Mouse (Mus musculus) E14TG2a.4 (cell line): ENCODE data around the gene 2510009E07Rik.

Experiments
- H3K27me3 ChIP-seq: 2 replicates; pipeline ENCODE4 v1.6.1; 2014; ENCODE audit warnings: low read length, control low read depth; ENCODE audit not compliant: insufficient read depth
- H3K36me3 ChIP-seq: 2 replicates; pipeline ENCODE4 v1.6.1; 2014; ENCODE audit warnings: low read length, control low read depth; ENCODE audit not compliant: insufficient read depth
- H3K4me1 ChIP-seq: replicated peaks from 2 replicates; pipeline ENCODE4 v1.6.1; 2014; ENCODE audit warnings: low read depth, low read length, control low read depth
- H3K4me3 ChIP-seq: replicated peaks from 2 replicates; pipeline ENCODE4 v1.5.1; 2014; ENCODE audit warnings: mild to moderate bottlenecking, low read length
- H3K9me3 ChIP-seq: 2 replicates; pipeline ENCODE4 v1.6.1; 2014; ENCODE audit warnings: low read length, control low read depth
- CTCF ChIP-seq: conservative IDR thresholded peaks from 2 replicates; pipeline ENCODE4 v1.5.1; 2014; ENCODE audit warnings: low read length
- NANOG ChIP-seq: IDR thresholded peaks from 2 replicates; pipeline ENCODE4 v1.6.1; 2014; ENCODE audit warnings: borderline replicate concordance, low read length, mixed read lengths
- POU5F1 ChIP-seq: IDR thresholded peaks from 2 replicates; pipeline ENCODE4 v1.6.1; 2014; ENCODE audit warnings: low read length, borderline replicate concordance

Gene 2510009E07Rik

DNA sequence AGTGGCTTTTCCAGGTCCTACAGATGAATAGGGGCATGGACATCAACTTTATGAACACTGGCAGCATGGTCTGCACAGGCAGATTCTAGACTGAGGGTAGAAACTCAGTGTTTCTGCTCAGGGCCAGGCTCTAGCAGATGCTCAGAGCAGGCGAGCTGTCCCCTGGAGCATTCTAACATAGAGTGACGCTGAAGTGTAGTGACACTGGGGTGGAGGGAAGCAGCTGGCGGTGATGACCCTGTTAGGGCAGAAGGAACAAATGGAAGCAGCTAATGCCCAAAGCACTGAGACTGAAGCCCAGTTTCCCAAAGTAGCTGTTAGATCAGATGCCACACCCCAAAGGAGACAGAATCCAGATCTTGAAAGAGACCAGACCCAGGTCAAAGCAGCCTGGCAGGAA is 48.0 kb downstream of the 2510009E07Rik start:
- H3K4me1 ChIP-seq = peaks cover 13% of the 10 kb centered on the region
- H3K4me3 ChIP-seq = no peak overlapping the region
- peaks cover 4% of the 10 kb centered on the region; the same call in 1 of the 2 replicates for H3K36me3 ChIP-seq
- no peaks in the 10 kb centered on the region for H3K9me3 ChIP-seq
- TF ChIP-seq POU5F1 (no peak), CTCF (no peak), NANOG (no peak)
- H3K27me3 ChIP-seq = no peaks in the 10 kb centered on the region

DNA sequence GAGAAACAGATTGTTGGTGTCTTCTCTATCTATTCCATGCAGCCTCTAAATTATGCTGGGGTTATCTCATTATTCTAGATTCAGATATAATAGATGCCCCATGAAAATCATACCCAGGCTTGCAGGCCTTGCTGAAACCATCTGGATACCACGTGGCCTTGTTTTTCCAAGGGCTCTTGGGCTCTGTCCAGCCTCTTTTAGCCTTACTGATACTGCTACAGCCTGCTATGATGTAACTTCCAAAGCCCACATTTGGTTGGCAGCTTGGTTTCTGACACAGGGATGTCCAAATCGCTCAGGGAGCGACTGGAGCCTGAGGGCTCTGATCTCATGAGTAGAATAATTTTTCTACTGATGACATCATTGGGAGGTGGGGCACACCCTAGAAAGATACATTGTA is 48.5 kb downstream of the 2510009E07Rik start:
- H3K36me3 ChIP-seq = peaks cover 8% of the 10 kb centered on the region; the same call in 1 of the 2 replicates
- no peaks in the 10 kb centered on the region for H3K9me3 ChIP-seq
- no peaks in the 10 kb centered on the region for H3K27me3 ChIP-seq
- peaks cover 13% of the 10 kb centered on the region for H3K4me1 ChIP-seq
- TF ChIP-seq NANOG (no peak), CTCF (no peak), POU5F1 (no peak)
- no peak overlapping the region for H3K4me3 ChIP-seq

DNA sequence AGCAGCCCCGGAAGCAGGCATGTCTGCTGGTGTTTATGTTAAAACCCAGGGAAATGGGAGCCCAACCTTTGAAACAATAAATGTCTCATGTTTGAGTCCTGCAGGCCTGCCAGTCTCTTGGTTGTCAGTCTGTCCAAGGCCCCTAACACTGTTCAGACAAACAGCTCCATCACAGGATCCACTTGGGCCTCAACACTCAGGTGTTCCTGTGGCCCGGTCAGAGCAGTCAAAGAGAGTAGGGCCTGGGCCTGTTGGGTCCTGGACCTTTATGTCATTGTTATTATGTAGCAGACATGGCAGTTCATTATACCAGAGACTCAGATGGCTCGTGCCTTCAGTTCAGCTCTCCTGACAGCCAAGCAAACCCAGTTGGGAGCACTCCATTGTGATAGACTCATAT is 49.9 kb downstream of the 2510009E07Rik start:
- TF ChIP-seq POU5F1 (no peak), NANOG (no peak), CTCF (no peak)
- peaks cover 13% of the 10 kb centered on the region for H3K4me1 ChIP-seq
- H3K4me3 ChIP-seq = peak overlapping the region; percentile 64
- H3K36me3 ChIP-seq = peaks cover 8% of the 10 kb centered on the region; the same call in 1 of the 2 replicates
- H3K9me3 ChIP-seq = no peaks in the 10 kb centered on the region
- H3K27me3 ChIP-seq = no peaks in the 10 kb centered on the region

DNA sequence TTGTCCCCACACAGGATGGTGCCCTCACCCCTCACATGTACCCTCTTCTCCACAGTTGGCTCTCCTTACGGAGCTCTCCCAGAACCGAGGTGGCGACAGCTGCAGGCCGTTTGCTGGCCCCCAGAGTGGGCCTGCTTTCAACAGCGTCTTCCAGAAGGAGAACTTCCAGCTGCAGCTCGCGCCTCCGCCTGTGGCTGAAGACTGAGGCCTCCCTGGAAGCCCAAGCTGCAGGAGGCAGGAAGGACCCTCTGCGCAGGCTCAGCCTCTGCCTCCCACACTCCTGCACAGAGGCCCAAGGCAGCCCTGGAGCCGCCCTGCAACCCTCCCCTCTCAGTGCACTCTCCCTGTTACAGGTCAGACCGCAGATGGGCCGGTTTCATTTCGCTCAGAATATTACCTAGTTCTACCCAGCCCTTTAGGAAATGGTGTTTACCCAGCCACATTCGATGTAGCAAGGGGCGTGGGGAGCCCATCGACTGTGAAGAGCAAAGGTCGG is 50.4 kb downstream of the 2510009E07Rik start:
- no peaks in the 10 kb centered on the region for H3K9me3 ChIP-seq
- no peaks in the 10 kb centered on the region for H3K27me3 ChIP-seq
- H3K36me3 ChIP-seq = peaks cover 8% of the 10 kb centered on the region; the same call in 1 of the 2 replicates
- peaks cover 13% of the 10 kb centered on the region for H3K4me1 ChIP-seq
- no peak for TF ChIP-seq NANOG
- no peak for TF ChIP-seq CTCF
- TF ChIP-seq POU5F1 = no peak
- peak overlapping the region; percentile 64 for H3K4me3 ChIP-seq

- peak overlapping the region; percentile 64 for H3K4me3 ChIP-seq
- no peaks in the 10 kb centered on the region for H3K27me3 ChIP-seq
- peaks cover 8% of the 10 kb centered on the region; the same call in 1 of the 2 replicates for H3K36me3 ChIP-seq
- H3K9me3 ChIP-seq = no peaks in the 10 kb centered on the region
- TF ChIP-seq POU5F1 = no peak
- TF ChIP-seq CTCF = no peak
- no peak for TF ChIP-seq NANOG
- peaks cover 13% of the 10 kb centered on the region for H3K4me1 ChIP-seq
Measured at GRCm38 (mm10) chr16:21643621-21644041, 50.8 kb downstream of the 2510009E07Rik start.

- Histone ChIP-seq H3K27me3 (no peaks in the 10 kb centered on the region), H3K4me3 (no peak overlapping the region), H3K4me1 (peaks cover 13% of the 10 kb centered on the region), H3K9me3 (no peaks in the 10 kb centered on the region), H3K36me3 (peaks cover 8% of the 10 kb centered on the region; the same call in 1 of the 2 replicates)
- TF ChIP-seq CTCF (no peak), NANOG (no peak), POU5F1 (no peak)
Measured at GRCm38 (mm10) chr16:21642906-21643305, 51.6 kb downstream of the 2510009E07Rik start.

- TF ChIP-seq NANOG = no peak
- no peak for TF ChIP-seq CTCF
- no peak for TF ChIP-seq POU5F1
- Histone ChIP-seq H3K9me3 (no peaks in the 10 kb centered on the region), H3K4me3 (no peak overlapping the region)
Measured at GRCm38 (mm10) chr16:21641944-21642343, 52.5 kb downstream of the 2510009E07Rik start.

GRCm38 (mm10) chr16:21640766-21641499 is 53.5 kb downstream of the 2510009E07Rik start:
- Histone ChIP-seq H3K4me1 (peaks cover 13% of the 10 kb centered on the region), H3K9me3 (no peaks in the 10 kb centered on the region), H3K36me3 (peaks cover 8% of the 10 kb centered on the region; the same call in 1 of the 2 replicates), H3K4me3 (no peak overlapping the region), H3K27me3 (no peaks in the 10 kb centered on the region)
- TF ChIP-seq CTCF (no peak), NANOG (no peak), POU5F1 (no peak)

More at GRCm38 (mm10) chr16:21641944-21642343, 52.5 kb downstream of the 2510009E07Rik start:
- H3K36me3 ChIP-seq = peaks cover 8% of the 10 kb centered on the region; the same call in 1 of the 2 replicates
- no peaks in the 10 kb centered on the region for H3K27me3 ChIP-seq
- H3K4me1 ChIP-seq = peaks cover 13% of the 10 kb centered on the region
